Mouse (Mus musculus): ENCODE results near the gene Atf6b.

Atf6b gene

GRCm38 (mm10) chr17:34664472-34664871 is 17.5 kb downstream of the Atf6b start:
- DNase-seq (ENCODE audit: low spot score), result no peak

- no peak for DNase-seq (ENCODE audit: low spot score)
These were observed 23.3 kb downstream of the Atf6b start, which contains the start of gene Tnxb for GRCm38 (mm10) chr17:34670235-34670634. TSS of gene Tnxb (plus strand) at chr17:34670535.

DNA sequence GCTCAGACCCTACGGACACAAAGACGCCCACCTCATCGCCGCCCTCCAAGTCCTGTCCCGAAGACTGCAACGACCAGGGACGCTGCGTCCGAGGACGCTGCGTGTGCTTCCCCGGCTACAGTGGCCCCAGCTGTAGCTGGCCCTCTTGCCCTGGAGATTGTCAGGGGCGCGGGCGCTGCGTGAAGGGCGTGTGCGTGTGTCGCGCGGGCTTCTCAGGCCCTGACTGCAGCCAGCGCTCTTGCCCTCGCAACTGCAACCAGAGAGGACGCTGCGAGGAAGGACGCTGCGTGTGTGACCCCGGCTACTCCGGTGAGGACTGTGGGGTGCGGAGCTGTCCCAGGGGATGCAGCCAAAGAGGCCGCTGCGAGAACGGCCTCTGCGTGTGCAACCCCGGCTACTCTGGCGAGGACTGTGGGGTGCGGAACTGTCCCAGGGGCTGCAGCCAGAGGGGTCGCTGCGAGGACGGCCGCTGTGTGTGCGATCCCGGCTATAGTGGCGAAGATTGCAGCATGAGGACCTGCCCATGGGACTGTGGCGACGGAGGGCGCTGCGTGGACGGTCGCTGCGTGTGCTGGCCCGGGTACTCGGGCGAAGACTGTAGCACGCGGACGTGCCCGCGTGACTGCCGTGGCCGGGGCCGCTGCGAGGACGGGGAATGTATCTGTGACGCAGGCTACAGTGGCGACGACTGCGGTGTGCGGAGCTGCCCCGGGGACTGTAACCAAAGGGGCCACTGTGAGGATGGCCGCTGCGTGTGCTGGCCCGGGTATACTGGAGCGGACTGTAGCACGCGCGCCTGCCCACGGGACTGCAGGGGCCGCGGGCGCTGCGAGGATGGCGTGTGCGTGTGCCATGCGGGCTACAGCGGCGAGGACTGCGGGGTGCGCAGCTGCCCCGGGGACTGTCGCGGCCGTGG is 24.5 kb downstream of the Atf6b start:
- DNase-seq (ENCODE audit: low spot score), result no peak

- no peak for DNase-seq (ENCODE audit: low spot score)
These were observed 25.4 kb downstream of the Atf6b start for GRCm38 (mm10) chr17:34672246-34672792.

GRCm38 (mm10) chr17:34673139-34673538 is 26.2 kb downstream of the Atf6b start:
- DNase-seq (ENCODE audit: low spot score), result no peak

DNA sequence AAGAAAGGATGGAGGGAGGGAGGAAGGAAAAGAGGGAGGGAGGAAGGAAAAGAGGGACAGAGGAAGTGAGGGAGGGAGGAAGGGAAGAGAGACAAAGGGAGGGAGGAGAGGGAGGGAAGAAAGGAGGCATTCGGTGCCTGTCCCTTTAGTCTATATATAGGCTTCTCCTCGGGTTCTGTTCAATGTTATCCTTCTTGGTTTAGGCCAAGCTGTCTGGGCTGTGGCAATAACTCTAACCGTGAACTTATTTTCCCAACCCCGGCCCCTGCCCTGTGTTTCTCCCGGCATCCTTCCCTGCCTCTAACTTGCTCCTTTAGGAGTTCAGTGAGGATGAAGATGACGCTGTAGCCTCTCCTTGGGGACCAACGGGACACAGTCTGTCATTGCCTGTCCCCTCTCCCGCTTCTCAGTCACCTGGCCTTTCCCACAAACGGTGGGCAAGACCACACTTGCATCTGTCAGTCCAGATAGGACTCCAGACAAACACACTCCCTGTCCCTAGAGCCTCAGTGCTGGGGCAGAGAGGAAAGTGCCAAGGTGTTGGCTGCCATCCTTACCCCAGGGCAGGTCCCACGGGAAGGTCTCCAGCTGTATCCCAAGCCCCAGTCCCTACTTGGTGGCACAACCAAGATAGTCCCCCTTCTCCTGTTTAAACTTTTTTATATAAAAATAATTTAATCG is 27.7 kb downstream of the Atf6b start:
- peak; percentile 62 for DNase-seq (ENCODE audit: low spot score)

- peak; percentile 48 for DNase-seq (ENCODE audit: low spot score)
These were observed 28.5 kb downstream of the Atf6b start for GRCm38 (mm10) chr17:34675205-34676092.

GRCm38 (mm10) chr17:34676093-34676460 is 29.1 kb downstream of the Atf6b start:
- peak; percentile 64 for DNase-seq (ENCODE audit: low spot score)

DNA sequence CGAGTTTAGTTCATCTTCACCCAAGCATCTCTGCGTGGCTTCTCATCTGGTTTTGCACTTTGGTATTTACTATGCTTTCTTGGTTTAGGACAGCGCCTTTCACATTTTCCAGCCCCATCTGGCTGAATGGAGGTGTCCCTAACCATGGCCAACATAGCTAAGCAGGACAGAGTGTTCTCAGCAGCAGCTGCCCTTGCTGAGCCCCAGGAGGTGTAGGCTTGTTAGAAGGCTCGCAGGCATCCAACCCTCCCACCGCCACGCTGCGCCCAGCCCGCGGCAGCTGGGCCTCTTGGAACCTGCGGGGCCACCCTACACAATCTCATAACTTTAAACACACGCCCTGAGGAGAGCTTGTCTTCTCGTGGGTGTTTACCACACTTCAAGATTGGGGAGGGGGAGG is 29.7 kb downstream of the Atf6b start:
- DNase-seq (ENCODE audit: low spot score), result no peak

DNA sequence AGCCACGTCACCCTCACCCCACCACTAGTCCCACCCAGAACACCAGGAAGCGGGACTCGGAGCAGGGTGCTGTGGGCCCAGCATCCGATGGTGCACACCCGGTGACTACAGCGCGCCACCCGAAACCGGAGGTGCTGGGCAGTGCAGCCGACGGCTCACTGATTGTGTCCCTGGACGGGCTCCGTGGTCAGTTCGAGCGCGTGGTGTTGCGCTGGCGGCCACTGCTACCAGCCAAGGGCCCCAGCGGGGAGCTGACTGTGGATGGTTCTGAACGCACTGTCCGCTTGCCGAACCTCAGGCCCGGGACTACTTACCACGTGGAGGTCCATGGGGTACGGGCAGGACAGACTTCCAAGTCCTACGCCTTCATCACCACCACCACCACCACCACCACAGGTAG is 33.2 kb downstream of the Atf6b start:
- no peak for DNase-seq (ENCODE audit: low spot score)

GRCm38 (mm10) chr17:34680621-34681020 is 33.7 kb downstream of the Atf6b start:
- no peak for DNase-seq (ENCODE audit: low spot score)

GRCm38 (mm10) chr17:34681132-34681571 is 34.2 kb downstream of the Atf6b start:
- DNase-seq (ENCODE audit: low spot score), result no peak

DNA sequence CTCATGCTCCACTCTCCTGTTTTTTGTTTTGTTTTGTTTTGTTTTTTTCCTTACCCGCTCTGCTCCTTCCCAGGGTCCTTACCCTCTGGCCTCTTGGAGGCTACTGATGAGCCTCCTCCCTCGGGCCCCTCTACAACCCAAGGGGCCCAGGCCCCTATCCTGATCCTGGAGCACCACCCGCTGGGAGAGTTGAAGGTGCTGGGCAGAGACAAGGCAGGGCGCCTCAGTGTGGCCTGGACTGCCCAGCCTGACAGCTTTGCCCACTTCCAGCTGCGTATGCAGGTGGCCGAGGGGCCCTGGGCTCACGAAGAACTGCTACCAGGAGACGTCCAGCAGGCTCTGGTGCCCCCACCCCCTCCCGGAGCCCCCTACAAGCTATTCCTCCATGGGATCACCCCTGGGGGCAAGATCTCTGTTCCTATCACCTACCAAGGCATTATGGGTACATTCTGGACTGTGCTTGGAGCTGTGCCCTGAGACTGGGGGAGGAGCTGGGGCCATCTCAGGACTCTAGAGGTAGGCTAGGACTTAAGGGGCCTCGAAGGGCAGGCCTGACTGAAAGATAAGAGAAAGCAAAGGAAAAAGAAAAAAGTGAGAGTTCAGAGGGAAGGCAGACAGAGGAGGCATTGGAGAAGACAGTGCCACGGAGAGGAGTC is 35.1 kb downstream of the Atf6b start:
- no peak for DNase-seq (ENCODE audit: low spot score)

DNA sequence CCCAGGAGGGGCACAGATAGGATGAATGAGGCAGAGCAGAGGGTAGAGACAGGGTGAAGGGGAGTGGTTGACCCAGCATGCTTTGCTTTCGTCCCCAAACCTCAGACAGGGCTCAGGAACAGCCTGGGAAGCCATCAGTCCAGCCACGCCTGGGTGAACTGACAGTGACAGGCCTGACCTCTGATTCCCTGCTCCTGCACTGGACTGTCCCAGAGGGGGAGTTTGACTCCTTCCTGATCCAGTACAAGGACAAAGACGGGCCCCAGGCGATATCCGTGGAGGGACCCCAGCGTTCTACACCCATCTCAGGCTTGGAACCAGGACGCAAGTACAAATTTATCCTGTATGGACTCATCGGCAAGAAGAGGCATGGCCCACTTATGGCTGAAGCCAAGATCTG is 36.2 kb downstream of the Atf6b start:
- no peak for DNase-seq (ENCODE audit: low spot score)

DNA sequence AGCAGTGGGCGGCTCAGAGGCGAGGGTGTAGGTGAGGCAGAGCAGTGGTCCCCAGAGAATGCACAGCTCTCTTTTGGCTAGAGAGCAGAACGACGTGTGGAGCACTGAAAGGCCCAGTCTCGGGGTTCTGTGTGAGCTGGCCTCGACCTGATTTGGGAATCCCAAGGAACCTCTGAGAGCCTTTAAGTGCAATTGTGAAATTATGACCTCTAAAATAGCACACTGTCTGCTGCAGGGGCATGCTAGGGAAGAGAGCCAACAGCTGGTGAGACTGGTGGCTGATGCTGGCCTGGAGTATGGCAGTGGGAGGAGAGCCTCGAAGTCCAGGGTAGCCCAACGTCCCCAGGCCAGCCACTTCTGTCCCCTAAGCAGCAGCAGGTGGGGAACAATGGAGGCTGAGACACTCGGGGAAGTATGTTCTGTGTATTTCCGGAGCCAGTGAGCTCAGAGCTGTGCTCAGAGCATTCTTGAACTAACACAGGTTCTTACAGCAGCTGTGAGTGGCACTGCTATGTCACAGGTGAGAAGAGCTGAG is 36.8 kb downstream of the Atf6b start:
- DNase-seq (ENCODE audit: low spot score), result peak; percentile 64

DNA sequence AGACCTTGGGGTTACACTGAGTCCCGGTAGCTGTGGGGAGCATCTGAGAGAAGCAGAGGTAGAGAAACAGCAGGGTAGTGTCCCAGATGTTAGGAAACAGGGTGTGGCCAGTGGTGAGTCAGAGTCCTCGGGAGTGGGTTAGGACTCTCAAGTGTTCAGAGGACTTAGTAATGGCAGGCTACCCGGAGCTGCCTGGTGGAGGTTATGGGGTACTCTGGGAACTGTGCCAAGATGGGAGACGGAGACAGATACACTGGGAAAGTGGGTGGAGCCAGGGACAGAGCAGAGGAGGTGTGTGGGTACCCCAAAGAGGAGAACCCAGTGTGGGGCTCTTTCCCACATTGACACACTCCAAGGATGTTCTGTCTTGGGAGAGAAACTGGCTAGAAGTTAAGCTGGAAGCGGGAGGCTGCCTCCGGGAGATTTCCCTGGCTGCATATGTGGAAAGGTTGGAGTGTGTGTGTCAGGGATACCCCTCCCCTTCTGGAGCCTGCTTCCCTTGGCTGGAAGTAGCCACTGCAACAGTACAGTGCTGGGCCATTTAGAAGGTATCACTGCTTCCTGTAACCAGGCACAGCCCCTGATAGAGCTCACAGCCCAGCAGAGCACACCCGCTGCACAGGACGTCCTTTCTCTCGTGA is 37.4 kb downstream of the Atf6b start:
- peak; percentile 78 for DNase-seq (ENCODE audit: low spot score)

DNA sequence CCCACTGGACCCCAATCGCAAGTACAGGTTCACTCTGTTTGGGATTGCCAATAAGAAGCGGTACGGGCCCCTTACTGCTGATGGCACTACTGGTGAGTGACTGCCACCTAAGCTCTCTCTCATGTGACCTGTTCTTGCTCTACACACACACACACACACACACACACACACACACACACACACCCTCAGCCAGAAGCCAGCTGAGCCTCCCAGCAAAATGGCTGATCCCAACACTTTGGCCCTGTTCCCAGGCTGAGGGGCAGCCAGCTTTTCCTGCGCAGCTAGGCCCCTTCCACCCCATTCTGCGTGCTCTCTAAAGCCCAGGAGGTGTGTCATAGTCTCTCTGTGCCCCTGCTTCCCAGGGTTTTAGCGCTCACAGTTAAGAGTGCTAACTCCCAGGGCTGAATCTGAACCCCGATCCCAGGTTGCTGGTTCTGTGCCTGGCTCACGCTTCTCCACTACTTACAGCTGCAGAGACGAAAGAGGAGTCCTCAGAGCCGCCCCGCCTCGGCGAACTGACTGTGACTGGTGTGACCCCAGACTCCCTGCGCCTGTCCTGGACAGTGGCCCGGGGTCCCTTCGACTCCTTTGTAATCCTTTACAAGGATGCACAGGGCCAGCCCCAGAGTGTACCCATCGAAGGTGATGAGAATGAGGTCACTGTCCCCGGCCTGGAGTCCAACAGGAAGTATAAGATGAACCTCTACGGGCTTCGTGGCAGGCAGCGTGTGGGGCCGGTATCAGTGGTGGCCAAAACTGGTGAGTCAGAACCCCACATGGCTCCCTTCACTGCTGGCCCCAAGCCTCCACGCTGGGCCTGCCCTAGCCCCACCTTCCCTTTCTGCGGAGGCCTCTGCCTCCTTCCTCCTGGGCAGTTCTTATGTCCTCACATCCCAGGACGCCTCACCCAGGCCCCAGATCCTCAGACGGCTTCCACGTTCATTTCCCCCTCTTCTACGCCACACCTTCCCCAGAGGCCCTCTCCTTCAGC is 38.5 kb downstream of the Atf6b start:
- peak; percentile 93 for DNase-seq (ENCODE audit: low spot score)

DNA sequence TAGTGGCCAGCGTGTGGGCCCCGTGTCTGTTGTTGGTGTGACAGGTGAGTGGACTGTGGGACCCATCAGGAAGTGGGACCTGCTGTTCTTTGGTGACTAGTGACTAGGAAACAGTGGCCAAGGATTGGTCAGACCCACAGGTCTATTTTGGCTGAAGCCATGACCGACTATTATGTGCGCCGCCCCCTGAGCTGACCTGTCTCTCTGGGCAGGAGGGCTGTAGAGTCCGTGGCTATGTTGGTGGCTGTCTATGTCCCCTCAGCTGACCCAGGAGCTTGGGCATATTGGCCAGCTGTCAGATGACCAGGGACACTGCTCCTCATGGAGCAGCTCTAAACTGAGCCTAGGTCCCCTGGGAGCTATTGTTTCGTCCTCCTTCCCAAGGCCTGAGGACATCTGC is 41.9 kb downstream of the Atf6b start:
- no peak for DNase-seq (ENCODE audit: low spot score)

GRCm38 (mm10) chr17:34690458-34690857 is 43.5 kb downstream of the Atf6b start:
- peak; percentile 96 for DNase-seq (ENCODE audit: low spot score)
